Mouse (Mus musculus) midbrain, embryonic 13.5 days (tissue): ENCODE data around the gene Fbxw5. TPM values are rescaled to one million over a fixed set of nuclear protein-coding genes. Genes with fewer than 3 reads are reported as not detected.

ENCODE experiments used
- ATAC-seq: fragments of 200-750 bp; cut with Nextera tagmentation; 2 replicates; pipeline ENCODE4 v1.8.0; 2017; ENCODE audit warnings: mild to moderate bottlenecking, moderate TSS enrichment, moderate library complexity
- H3K27ac ChIP-seq: fragments of 300-500 bp; sonication (generic); 2 replicates; pipeline ENCODE4 v1.5.1; 2015; ENCODE audit warnings: inconsistent platforms, mild to moderate bottlenecking, moderate library complexity
- H3K27me3 ChIP-seq: fragments of 300-500 bp; sonication (generic); 2 replicates; pipeline ENCODE4 v1.6.1; 2015; ENCODE audit warnings: mild to moderate bottlenecking, inconsistent platforms
- H3K36me3 ChIP-seq: fragments of 300-500 bp; sonication (generic); 2 replicates; pipeline ENCODE4 v1.6.1; 2015; ENCODE audit warnings: mild to moderate bottlenecking, inconsistent platforms
- H3K4me1 ChIP-seq: fragments of 300-500 bp; sonication (generic); replicated peaks from 2 replicates; pipeline ENCODE4 v1.6.1; 2015; ENCODE audit warnings: inconsistent platforms
- H3K4me2 ChIP-seq: fragments of 300-500 bp; sonication (generic); replicated peaks from 2 replicates; pipeline ENCODE4 v1.6.1; 2015; ENCODE audit warnings: moderate library complexity, mild to moderate bottlenecking, inconsistent platforms
- H3K4me3 ChIP-seq: fragments of 300-500 bp; sonication (generic); replicated peaks from 2 replicates; pipeline ENCODE4 v1.5.1; 2015; ENCODE audit warnings: mild to moderate bottlenecking, inconsistent platforms
- H3K9ac ChIP-seq: fragments of 300-500 bp; sonication (generic); replicated peaks from 2 replicates; pipeline ENCODE4 v1.6.1; 2015; ENCODE audit warnings: mild to moderate bottlenecking, inconsistent platforms
- H3K9me3 ChIP-seq: fragments of 300-500 bp; sonication (generic); 2 replicates; pipeline ENCODE4 v1.6.1; 2016; ENCODE audit warnings: mild to moderate bottlenecking, inconsistent platforms
- WGBS: fragments of 180-500 bp; shearing (Covaris S2); methylation state at CpG from one replicate; pipeline ENCODE4 v1.1.7; 2015; 5-methylcytosine and 5-hydroxymethylcytosine counted together
- polyA plus RNA-seq: library from polyadenylated mRNA; unstranded; fragments of >200 nt; fragmentation: Nextera tagmentation; extraction: Ambion mirVana; gene quantifications from 2 replicates; pipeline ENCODE4 v1.2.1, GENCODE M21; 2015

Gene Fbxw5
- polyA plus RNA-seq, 1 experiment from 2014 or later = 120 TPM

- H3K9me3 ChIP-seq = no peaks in the 10 kb centered on the region
- no peaks in the 10 kb centered on the region for H3K27me3 ChIP-seq
- peaks cover 43% of the 10 kb centered on the region for H3K4me1 ChIP-seq
- H3K9ac ChIP-seq = no peak overlapping the region
- no peak for ATAC-seq
- H3K36me3 ChIP-seq = no peaks in the 10 kb centered on the region
- H3K27ac ChIP-seq = no peak overlapping the region
- WGBS = 87% methylated on average over 2 of the region's 2 CpGs
- H3K4me3 ChIP-seq = no peak overlapping the region
- no peak overlapping the region for H3K4me2 ChIP-seq
Measured at GRCm38 (mm10) chr2:25465256-25465655, 35.3 kb upstream of the Fbxw5 start.

GRCm38 (mm10) chr2:25465816-25466635 is 34.5 kb upstream of the Fbxw5 start:
- Histone ChIP-seq H3K36me3 (no peaks in the 10 kb centered on the region), H3K4me3 (no peak overlapping the region), H3K27ac (peak overlapping the region; percentile 56), H3K4me2 (no peak overlapping the region), H3K9me3 (no peaks in the 10 kb centered on the region), H3K27me3 (no peaks in the 10 kb centered on the region), H3K4me1 (peaks cover 41% of the 10 kb centered on the region), H3K9ac (peak overlapping the region; percentile 25; the same call in 1 of the 2 replicates)
- ATAC-seq = no peak
- 39% methylated on average over 10 of the region's 10 CpGs for WGBS

GRCm38 (mm10) chr2:25467606-25468303 is 32.8 kb upstream of the Fbxw5 start:
- H3K9ac ChIP-seq = no peak overlapping the region
- WGBS = 75% methylated on average over 14 of the region's 14 CpGs
- H3K36me3 ChIP-seq = no peaks in the 10 kb centered on the region
- no peak overlapping the region for H3K4me2 ChIP-seq
- H3K4me1 ChIP-seq = peaks cover 35% of the 10 kb centered on the region
- no peaks in the 10 kb centered on the region for H3K9me3 ChIP-seq
- H3K27me3 ChIP-seq = no peaks in the 10 kb centered on the region
- H3K4me3 ChIP-seq = no peak overlapping the region
- no peak overlapping the region for H3K27ac ChIP-seq
- no peak for ATAC-seq

- Histone ChIP-seq H3K9me3 (no peaks in the 10 kb centered on the region), H3K4me1 (peaks cover 35% of the 10 kb centered on the region), H3K9ac (no peak overlapping the region), H3K4me3 (no peak overlapping the region), H3K27me3 (no peaks in the 10 kb centered on the region), H3K27ac (0 out of 2 replicates have a peak overlapping the region, but pooled peaks have one; percentile 36), H3K36me3 (no peaks in the 10 kb centered on the region), H3K4me2 (no peak overlapping the region)
- WGBS = 75% methylated on average over 10 of the region's 10 CpGs
- ATAC-seq = peak; percentile 70
Measured at GRCm38 (mm10) chr2:25468962-25469915, 31.3 kb upstream of the Fbxw5 start.

GRCm38 (mm10) chr2:25469969-25470368 is 30.6 kb upstream of the Fbxw5 start, which contains the start of gene Ptgds:
Ptgds (minus strand) TSS chr2:25470046.
- Histone ChIP-seq H3K4me2 (no peak within 1 kb of the TSS), H3K36me3 (no peaks in the 10 kb centered on the region), H3K9ac (no peak within 1 kb of the TSS), H3K27me3 (no peaks in the 10 kb centered on the region), H3K27ac (0 out of 2 replicates have a peak within 1 kb of the TSS, but pooled peaks have one; percentile 36), H3K9me3 (no peaks in the 10 kb centered on the region), H3K4me3 (no peak within 1 kb of the TSS), H3K4me1 (peaks cover 35% of the 10 kb centered on the region)
- no peak for ATAC-seq
- WGBS = 71% methylated on average over 6 of the region's 6 CpGs

GRCm38 (mm10) chr2:25472550-25472949 is 28.0 kb upstream of the Fbxw5 start:
- Histone ChIP-seq H3K27me3 (no peaks in the 10 kb centered on the region), H3K4me3 (no peak overlapping the region), H3K9ac (no peak overlapping the region), H3K4me2 (no peak overlapping the region), H3K9me3 (no peaks in the 10 kb centered on the region), H3K4me1 (peaks cover 16% of the 10 kb centered on the region), H3K36me3 (no peaks in the 10 kb centered on the region), H3K27ac (no peak overlapping the region)
- 70% methylated on average over 2 of the region's 2 CpGs for WGBS
- ATAC-seq = no peak

GRCm38 (mm10) chr2:25477541-25477940 is 23.0 kb upstream of the Fbxw5 start:
- no peak overlapping the region for H3K4me2 ChIP-seq
- ATAC-seq = no peak
- H3K27ac ChIP-seq = no peak overlapping the region
- 93% methylated on average over 8 of the region's 8 CpGs for WGBS
- no peak overlapping the region for H3K9ac ChIP-seq
- no peaks in the 10 kb centered on the region for H3K4me1 ChIP-seq
- no peaks in the 10 kb centered on the region for H3K9me3 ChIP-seq
- no peaks in the 10 kb centered on the region for H3K27me3 ChIP-seq
- no peaks in the 10 kb centered on the region for H3K36me3 ChIP-seq
- H3K4me3 ChIP-seq = no peak overlapping the region

GRCm38 (mm10) chr2:25477967-25478675 is 22.4 kb upstream of the Fbxw5 start:
- Histone ChIP-seq H3K27me3 (no peaks in the 10 kb centered on the region), H3K9me3 (no peaks in the 10 kb centered on the region), H3K36me3 (no peaks in the 10 kb centered on the region), H3K4me3 (no peak overlapping the region), H3K9ac (no peak overlapping the region), H3K27ac (no peak overlapping the region), H3K4me2 (no peak overlapping the region), H3K4me1 (no peaks in the 10 kb centered on the region)
- no peak for ATAC-seq
- WGBS = 95% methylated on average over 3 of the region's 3 CpGs

GRCm38 (mm10) chr2:25479551-25480311 is 20.8 kb upstream of the Fbxw5 start:
- Histone ChIP-seq H3K9me3 (no peaks in the 10 kb centered on the region), H3K4me2 (no peak overlapping the region), H3K27me3 (no peaks in the 10 kb centered on the region), H3K9ac (no peak overlapping the region), H3K36me3 (no peaks in the 10 kb centered on the region), H3K4me3 (no peak overlapping the region), H3K27ac (no peak overlapping the region), H3K4me1 (no peaks in the 10 kb centered on the region)
- no peak for ATAC-seq
- 78% methylated on average over 10 of the region's 10 CpGs for WGBS

GRCm38 (mm10) chr2:25480541-25480940 is 20.0 kb upstream of the Fbxw5 start:
- no peaks in the 10 kb centered on the region for H3K9me3 ChIP-seq
- no peak overlapping the region for H3K27ac ChIP-seq
- 94% methylated on average over 1 of the region's 1 CpGs for WGBS
- H3K4me2 ChIP-seq = no peak overlapping the region
- no peak overlapping the region for H3K4me3 ChIP-seq
- H3K27me3 ChIP-seq = no peaks in the 10 kb centered on the region
- no peak for ATAC-seq
- H3K36me3 ChIP-seq = no peaks in the 10 kb centered on the region
- H3K9ac ChIP-seq = no peak overlapping the region
- no peaks in the 10 kb centered on the region for H3K4me1 ChIP-seq

GRCm38 (mm10) chr2:25482969-25483368 is 17.6 kb upstream of the Fbxw5 start:
- H3K9me3 ChIP-seq = no peaks in the 10 kb centered on the region
- H3K36me3 ChIP-seq = no peaks in the 10 kb centered on the region
- H3K4me1 ChIP-seq = no peaks in the 10 kb centered on the region
- H3K4me3 ChIP-seq = no peak overlapping the region
- no peak for ATAC-seq
- no peak overlapping the region for H3K4me2 ChIP-seq
- no peaks in the 10 kb centered on the region for H3K27me3 ChIP-seq
- 34% methylated on average over 7 of the region's 7 CpGs for WGBS
- H3K9ac ChIP-seq = no peak overlapping the region
- H3K27ac ChIP-seq = no peak overlapping the region
